Mouse (Mus musculus) limb, embryonic 10.5 days (tissue): ENCODE measurements around the gene Trpm1. TPM values are rescaled to one million over a fixed set of nuclear protein-coding genes. Genes with fewer than 3 reads are reported as not detected.

Experiments
- DNase-seq: peaks from one replicate; pipeline ENCODE4 v3.0.0-alpha.2; 2017; ENCODE audit warnings: low spot score
- H3K27ac ChIP-seq: fragments of 300-500 bp; sonication (generic); 2 replicates; pipeline ENCODE4 v1.5.1; 2016; ENCODE audit warnings: mild to moderate bottlenecking
- H3K27me3 ChIP-seq: fragments of 300-500 bp; sonication (generic); 2 replicates; pipeline ENCODE4 v1.6.1; 2016; ENCODE audit warnings: low read depth, mild to moderate bottlenecking; ENCODE audit not compliant: poor library complexity, severe bottlenecking
- H3K36me3 ChIP-seq: fragments of 300-500 bp; sonication (generic); 2 replicates; pipeline ENCODE4 v1.6.1; 2016; ENCODE audit warnings: mild to moderate bottlenecking, moderate library complexity
- H3K4me1 ChIP-seq: fragments of 300-500 bp; sonication (generic); 2 replicates; pipeline ENCODE4 v1.6.1; 2016
- H3K4me3 ChIP-seq: fragments of 300-500 bp; sonication (generic); 2 replicates; pipeline ENCODE4 v1.5.1; 2016; ENCODE audit warnings: mild to moderate bottlenecking, moderate library complexity
- H3K9me3 ChIP-seq: fragments of 300-500 bp; sonication (generic); replicated peaks from 2 replicates; pipeline ENCODE4 v1.6.1; 2016; ENCODE audit warnings: mild to moderate bottlenecking
- WGBS: fragments of 180-500 bp; shearing (Covaris S2); methylation state at CpG from one replicate; pipeline ENCODE4 v1.1.7; 2016; 5-methylcytosine and 5-hydroxymethylcytosine counted together
- polyA plus RNA-seq: library from polyadenylated mRNA; unstranded; fragments of >200 nt; fragmentation: Nextera tagmentation; extraction: Ambion mirVana; gene quantifications from 2 replicates; pipeline ENCODE4 v1.2.1, GENCODE M21; 2016

The Trpm1 gene
- polyA plus RNA-seq, 1 experiment from 2014 or later: 3.6 TPM

- DNase-seq: no peak
- no peaks in the 10 kb centered on the region for H3K36me3 ChIP-seq
- no peak overlapping the region for H3K4me3 ChIP-seq
- 73% methylated on average over 7 of the region's 7 CpGs for WGBS
- no peaks in the 10 kb centered on the region for H3K9me3 ChIP-seq
- no peaks in the 10 kb centered on the region for H3K27me3 ChIP-seq
- H3K4me1 ChIP-seq: peaks cover 10% of the 10 kb centered on the region
- no peak overlapping the region for H3K27ac ChIP-seq
Observed at GRCm38 (mm10) chr7:64156918-64157690, 3.5 kb downstream of the Trpm1 start.

DNA sequence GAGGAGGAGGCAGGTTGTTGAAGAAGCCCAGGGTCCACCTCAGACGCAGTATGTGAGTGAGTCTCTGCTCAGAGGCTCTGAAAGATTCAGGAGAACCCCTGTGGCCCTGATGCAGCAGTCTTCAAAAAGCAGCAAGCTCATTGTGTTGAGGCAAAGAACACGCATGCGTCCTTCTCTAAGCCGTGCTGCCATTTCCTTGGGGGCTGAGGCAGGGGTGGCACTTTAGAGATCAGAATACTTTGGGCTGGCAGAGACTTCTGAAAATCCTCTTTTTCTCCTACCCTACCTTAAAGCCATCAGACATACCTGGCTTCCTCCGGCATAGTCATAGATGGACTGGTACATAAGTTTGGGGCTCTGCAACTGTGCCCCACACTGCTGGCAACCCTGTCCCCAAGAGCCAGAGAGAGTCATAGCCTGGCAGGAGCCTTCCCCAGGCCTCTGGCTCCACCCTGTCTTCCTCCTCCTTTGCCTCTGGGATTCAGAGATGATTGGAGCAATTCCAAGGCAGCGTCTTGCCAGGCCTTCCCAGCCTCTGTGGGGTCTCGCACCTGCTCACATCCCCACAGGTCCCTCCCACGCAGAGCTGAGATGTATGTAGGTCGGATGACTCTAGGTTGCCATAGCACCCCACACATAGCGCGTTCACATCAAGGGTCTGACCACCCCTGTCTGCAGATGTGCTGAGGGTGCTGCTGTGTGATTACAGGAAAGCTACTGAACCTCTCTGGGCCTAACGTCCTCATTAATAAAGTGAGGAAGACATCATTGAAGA is 4.8 kb downstream of the Trpm1 start:
- Histone ChIP-seq H3K36me3 (no peaks in the 10 kb centered on the region), H3K27me3 (no peaks in the 10 kb centered on the region), H3K4me1 (peaks cover 10% of the 10 kb centered on the region), H3K9me3 (no peaks in the 10 kb centered on the region), H3K27ac (no peak overlapping the region), H3K4me3 (no peak overlapping the region)
- WGBS: 81% methylated on average over 12 of the region's 12 CpGs
- no peak for DNase-seq

- no peaks in the 10 kb centered on the region for H3K27me3 ChIP-seq
- no peak overlapping the region for H3K4me3 ChIP-seq
- no peaks in the 10 kb centered on the region for H3K36me3 ChIP-seq
- 70% methylated on average over 5 of the region's 5 CpGs for WGBS
- no peak overlapping the region for H3K27ac ChIP-seq
- no peaks in the 10 kb centered on the region for H3K9me3 ChIP-seq
- no peak for DNase-seq
- peaks cover 10% of the 10 kb centered on the region for H3K4me1 ChIP-seq
Observed at GRCm38 (mm10) chr7:64159056-64159542, 5.5 kb downstream of the Trpm1 start.

DNA sequence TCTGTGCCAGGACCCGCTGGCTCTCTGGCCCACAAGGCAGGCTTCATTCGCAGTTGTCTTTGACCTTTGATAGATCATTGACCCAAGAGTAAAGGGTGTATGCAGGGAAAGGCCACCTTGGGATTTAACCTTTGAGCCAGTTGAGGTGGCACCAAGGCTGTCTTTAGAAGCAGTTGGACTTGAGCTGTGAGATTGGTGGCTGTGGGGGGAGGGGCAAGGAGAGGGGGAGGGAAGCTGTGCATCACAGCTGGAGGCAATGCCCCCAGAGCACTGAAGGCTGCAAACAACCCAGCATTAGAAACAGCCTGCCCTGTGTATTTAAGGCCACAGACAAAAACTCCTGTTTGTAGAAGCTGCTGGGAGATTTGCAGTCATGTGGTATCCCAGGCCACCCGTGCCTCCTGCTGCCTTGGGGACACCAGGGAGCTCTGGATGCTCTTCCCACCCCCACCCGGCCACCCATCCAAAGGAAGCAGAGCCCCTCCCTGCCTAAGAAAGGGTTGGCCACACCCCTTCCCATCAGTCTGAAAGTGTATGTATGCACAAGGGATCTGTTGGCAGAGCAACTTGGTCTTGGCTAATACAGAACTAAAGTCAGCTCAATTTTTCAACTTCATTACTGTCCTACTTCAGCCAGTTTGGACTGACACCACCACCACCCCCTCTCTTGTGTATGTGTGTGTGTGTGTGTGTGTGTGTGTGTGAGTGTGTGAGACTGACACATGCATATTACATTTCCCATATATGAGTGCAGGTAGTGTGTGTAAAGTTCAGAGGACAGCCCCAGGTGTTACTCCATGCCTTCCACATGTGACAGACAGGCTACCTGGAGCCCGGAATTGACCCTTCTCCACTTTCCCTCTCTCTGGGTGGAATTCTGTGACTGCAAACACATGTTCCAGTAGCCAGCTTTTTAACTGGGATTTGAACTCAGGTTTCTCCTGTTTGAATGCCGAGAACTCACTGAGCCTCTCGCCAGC is 6.3 kb downstream of the Trpm1 start:
- 62% methylated on average over 7 of the region's 7 CpGs for WGBS

DNA sequence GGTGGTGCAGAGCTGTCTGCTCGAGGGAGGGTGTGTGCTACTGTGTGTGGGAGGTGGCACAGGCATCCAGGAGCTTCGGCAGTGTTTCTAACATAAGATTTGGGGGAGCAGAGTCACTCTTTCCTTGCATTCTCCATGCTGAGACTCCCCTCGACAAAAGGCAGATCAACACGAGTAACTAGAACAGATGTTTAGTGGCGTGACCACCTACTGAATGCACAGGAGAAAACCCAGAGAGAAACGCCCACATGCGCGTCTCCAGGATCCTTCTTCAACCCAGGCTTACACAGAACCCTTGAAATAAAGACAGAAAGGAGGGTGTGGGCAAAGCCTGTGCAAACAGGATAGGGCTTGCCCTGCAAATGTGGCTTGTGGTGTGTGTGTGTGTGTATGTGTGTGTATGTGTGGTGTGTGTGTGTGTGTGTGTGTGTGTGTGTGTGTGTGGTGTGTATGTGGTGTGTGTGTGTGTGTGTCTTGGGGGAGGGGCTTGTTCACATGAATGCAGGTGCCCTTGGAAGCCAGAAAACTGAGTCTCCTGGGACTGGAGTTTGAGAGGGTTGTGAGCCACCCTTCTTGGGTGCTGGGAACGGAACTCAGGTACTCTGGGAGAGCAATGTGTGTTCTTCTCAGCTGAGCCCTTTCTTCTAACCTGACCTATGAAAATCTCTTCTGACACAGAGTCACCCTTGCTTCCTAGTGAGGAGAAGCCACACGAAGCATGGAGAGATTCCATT is 7.3 kb downstream of the Trpm1 start:
- H3K9me3 ChIP-seq: no peaks in the 10 kb centered on the region
- WGBS: 85% methylated on average over 10 of the region's 10 CpGs
- no peak overlapping the region for H3K4me3 ChIP-seq
- H3K27ac ChIP-seq: no peak overlapping the region
- H3K36me3 ChIP-seq: no peaks in the 10 kb centered on the region
- H3K27me3 ChIP-seq: no peaks in the 10 kb centered on the region
- peaks cover 10% of the 10 kb centered on the region for H3K4me1 ChIP-seq
- DNase-seq: no peak

More for the DNA sequence above, 6.3 kb downstream of the Trpm1 start:
- Histone ChIP-seq H3K4me3 (no peak overlapping the region), H3K4me1 (peaks cover 10% of the 10 kb centered on the region), H3K27me3 (no peaks in the 10 kb centered on the region), H3K27ac (no peak overlapping the region; the same call in 1 of the 2 replicates), H3K36me3 (no peaks in the 10 kb centered on the region), H3K9me3 (no peaks in the 10 kb centered on the region)
- DNase-seq: no peak

GRCm38 (mm10) chr7:64161990-64162389 is 8.4 kb downstream of the Trpm1 start:
- no peak for DNase-seq
- Histone ChIP-seq H3K27ac (no peak overlapping the region), H3K9me3 (no peaks in the 10 kb centered on the region), H3K4me1 (peaks cover 10% of the 10 kb centered on the region), H3K36me3 (no peaks in the 10 kb centered on the region), H3K4me3 (no peak overlapping the region), H3K27me3 (no peaks in the 10 kb centered on the region)
- 75% methylated on average over 7 of the region's 7 CpGs for WGBS

DNA sequence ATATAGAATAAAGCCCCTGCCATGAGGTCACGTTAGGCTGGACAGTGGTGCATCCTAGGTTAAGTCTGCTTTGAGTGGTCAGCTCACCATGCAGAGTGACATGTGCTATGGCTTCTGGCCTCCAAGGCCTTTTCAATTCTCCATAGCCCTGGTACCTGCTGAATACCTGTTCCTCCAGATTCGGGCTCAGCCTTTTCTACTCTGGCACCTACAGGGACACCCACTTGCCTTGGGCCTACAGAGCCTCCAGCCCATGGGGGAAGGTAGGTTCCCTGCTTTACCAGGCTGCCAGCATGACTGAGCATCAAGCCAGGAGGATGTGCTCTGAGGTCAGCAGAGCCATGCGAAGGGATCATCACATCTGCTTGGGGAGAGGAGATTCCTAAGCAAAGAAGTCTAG is 9.5 kb downstream of the Trpm1 start:
- H3K4me1 ChIP-seq: peaks cover 10% of the 10 kb centered on the region
- no peak overlapping the region for H3K4me3 ChIP-seq
- no peaks in the 10 kb centered on the region for H3K27me3 ChIP-seq
- WGBS: 81% methylated on average over 3 of the region's 3 CpGs
- H3K9me3 ChIP-seq: no peaks in the 10 kb centered on the region
- H3K36me3 ChIP-seq: no peaks in the 10 kb centered on the region
- no peak for DNase-seq
- H3K27ac ChIP-seq: no peak overlapping the region

DNA sequence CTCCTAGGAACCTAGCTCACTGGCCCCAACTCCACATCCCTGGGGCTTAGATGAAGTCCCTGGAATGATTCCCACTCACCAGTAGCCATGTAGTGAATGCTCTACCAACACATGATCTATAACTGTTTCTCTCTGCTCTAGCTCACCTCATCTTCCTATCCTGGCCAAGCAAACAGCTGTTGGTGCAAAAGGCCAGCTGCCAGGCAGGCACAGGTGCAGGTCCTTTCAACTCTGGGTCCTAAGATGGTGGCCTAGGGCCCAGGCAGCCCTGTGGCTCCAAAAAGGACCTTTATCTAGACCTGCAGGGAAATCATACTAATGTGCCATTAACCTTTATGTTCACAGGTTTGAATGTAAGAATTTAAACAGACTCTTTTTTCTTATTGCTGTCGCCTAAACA is 10.3 kb downstream of the Trpm1 start:
- no peak overlapping the region for H3K27ac ChIP-seq
- DNase-seq: no peak

GRCm38 (mm10) chr7:64164997-64165396 is 11.4 kb downstream of the Trpm1 start:
- Histone ChIP-seq H3K9me3 (no peaks in the 10 kb centered on the region), H3K4me3 (no peak overlapping the region), H3K27me3 (no peaks in the 10 kb centered on the region), H3K4me1 (peaks cover 1% of the 10 kb centered on the region; the same call in 1 of the 2 replicates), H3K27ac (no peak overlapping the region), H3K36me3 (no peaks in the 10 kb centered on the region)
- no peak for DNase-seq
- 69% methylated on average over 3 of the region's 3 CpGs for WGBS

More for the DNA sequence above, 10.3 kb downstream of the Trpm1 start:
- H3K27me3 ChIP-seq: no peaks in the 10 kb centered on the region
- H3K4me1 ChIP-seq: peaks cover 10% of the 10 kb centered on the region
- no peaks in the 10 kb centered on the region for H3K36me3 ChIP-seq
- H3K9me3 ChIP-seq: no peaks in the 10 kb centered on the region
- 83% methylated on average over 1 of the region's 1 CpGs for WGBS
- no peak overlapping the region for H3K4me3 ChIP-seq

DNA sequence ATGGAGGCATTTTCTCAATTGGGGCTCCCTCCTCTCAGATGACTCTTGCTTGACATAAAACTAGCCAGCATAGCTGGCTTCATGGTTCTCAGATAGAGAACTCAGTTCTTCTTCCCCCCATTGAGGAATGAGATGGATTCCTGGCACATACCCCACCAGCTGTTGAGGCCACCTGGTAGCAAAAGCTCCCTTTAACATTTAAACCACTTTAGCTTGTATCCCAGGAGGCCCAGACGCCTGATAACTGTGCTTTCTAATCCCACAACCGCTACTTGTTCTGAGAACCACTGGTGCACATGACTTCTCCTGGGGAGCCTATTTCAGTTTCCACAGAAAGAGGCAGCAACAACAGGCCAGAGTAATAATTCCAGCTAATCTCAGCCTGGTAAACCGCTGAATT is 12.4 kb downstream of the Trpm1 start:
- no peak overlapping the region for H3K4me3 ChIP-seq
- DNase-seq: no peak
- H3K27me3 ChIP-seq: no peaks in the 10 kb centered on the region
- H3K9me3 ChIP-seq: no peaks in the 10 kb centered on the region
- WGBS: 74% methylated on average over 3 of the region's 3 CpGs
- no peak overlapping the region for H3K27ac ChIP-seq
- no peaks in the 10 kb centered on the region for H3K4me1 ChIP-seq
- H3K36me3 ChIP-seq: no peaks in the 10 kb centered on the region

GRCm38 (mm10) chr7:64166724-64167123 is 13.1 kb downstream of the Trpm1 start:
- H3K27ac ChIP-seq: no peak overlapping the region
- H3K4me1 ChIP-seq: no peaks in the 10 kb centered on the region
- H3K9me3 ChIP-seq: no peaks in the 10 kb centered on the region
- no peaks in the 10 kb centered on the region for H3K27me3 ChIP-seq
- no peak overlapping the region for H3K4me3 ChIP-seq
- no peak for DNase-seq
- H3K36me3 ChIP-seq: no peaks in the 10 kb centered on the region

GRCm38 (mm10) chr7:64179310-64179709 is 25.7 kb downstream of the Trpm1 start:
- Histone ChIP-seq H3K36me3 (no peaks in the 10 kb centered on the region), H3K4me1 (no peaks in the 10 kb centered on the region), H3K4me3 (no peak overlapping the region), H3K9me3 (no peaks in the 10 kb centered on the region), H3K27me3 (peaks cover 8% of the 10 kb centered on the region), H3K27ac (no peak overlapping the region)
- DNase-seq: no peak
- WGBS: 87% methylated on average over 4 of the region's 4 CpGs
